Mouse (Mus musculus) Muller cell, postnatal 12 days (primary cell): Measurements from ENCODE around the gene Pafah2.
A peak's percentile ranks its signal among the peaks of the same experiment; 100 is the strongest.

Source experiments
- DNase-seq: peaks from one replicate; pipeline ENCODE4 v3.0.0-alpha.2; 2015; ENCODE audit errors: inconsistent ontology term

The Pafah2 gene

GRCm38 (mm10) chr4:134461252-134461651, 65.1 kb downstream of the Pafah2 start:
- DNase-seq: no peak

- no peak for DNase-seq
Measured at GRCm38 (mm10) chr4:134465789-134466188, 69.7 kb downstream of the Pafah2 start.

DNA sequence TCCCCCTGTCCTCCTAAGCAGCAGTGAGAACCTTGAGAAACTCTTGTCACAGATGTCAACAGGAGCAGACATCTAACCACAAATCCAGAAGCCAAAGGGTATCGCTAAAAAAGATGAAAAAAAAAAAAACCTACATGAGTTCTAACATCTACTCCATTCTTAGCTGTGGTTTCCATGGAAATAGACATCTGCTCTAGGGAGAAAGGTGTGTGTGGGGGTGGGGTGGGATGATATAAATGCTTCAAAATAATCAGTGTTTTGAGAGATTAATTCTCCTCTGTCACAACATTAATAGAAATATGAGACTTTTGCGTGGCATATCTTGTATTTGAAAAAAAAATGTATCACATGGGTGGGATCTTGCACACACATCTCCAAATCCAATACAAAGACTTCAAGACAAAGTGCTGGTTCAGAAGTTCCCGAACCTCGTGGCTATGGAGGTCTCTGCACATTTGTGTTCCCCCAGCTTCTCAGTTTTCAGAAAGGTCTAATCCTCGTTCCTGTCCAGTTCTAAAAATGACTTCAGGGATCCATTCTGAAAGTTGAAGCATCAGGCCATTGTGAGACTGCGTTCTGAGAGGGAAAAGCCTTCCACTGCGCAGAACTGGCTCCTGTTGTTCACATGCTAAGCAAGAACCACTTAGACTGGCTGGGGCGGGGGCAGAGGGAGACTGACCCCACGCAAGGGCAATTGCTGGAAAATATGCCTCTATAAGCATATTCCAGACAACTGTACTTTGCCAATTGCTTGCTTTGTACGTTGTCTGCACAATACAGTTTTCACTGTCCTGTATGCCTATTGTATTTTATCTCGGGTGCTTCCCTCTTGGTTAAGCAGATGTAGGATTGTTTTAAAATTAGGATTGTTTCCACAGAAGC, 70.5 kb downstream of the Pafah2 start:
- no peak for DNase-seq

- DNase-seq: peak; percentile 26
Measured at GRCm38 (mm10) chr4:134467435-134468214, 71.5 kb downstream of the Pafah2 start.

- DNase-seq: peak; percentile 94
Measured at GRCm38 (mm10) chr4:134468215-134468575, 72.1 kb downstream of the Pafah2 start, which contains the start of gene Stmn1. TSS of gene Stmn1 (plus strand) at chr4:134468320.

- peak; percentile 97 for DNase-seq
Measured at GRCm38 (mm10) chr4:134468578-134469266, 72.6 kb downstream of the Pafah2 start.

DNA sequence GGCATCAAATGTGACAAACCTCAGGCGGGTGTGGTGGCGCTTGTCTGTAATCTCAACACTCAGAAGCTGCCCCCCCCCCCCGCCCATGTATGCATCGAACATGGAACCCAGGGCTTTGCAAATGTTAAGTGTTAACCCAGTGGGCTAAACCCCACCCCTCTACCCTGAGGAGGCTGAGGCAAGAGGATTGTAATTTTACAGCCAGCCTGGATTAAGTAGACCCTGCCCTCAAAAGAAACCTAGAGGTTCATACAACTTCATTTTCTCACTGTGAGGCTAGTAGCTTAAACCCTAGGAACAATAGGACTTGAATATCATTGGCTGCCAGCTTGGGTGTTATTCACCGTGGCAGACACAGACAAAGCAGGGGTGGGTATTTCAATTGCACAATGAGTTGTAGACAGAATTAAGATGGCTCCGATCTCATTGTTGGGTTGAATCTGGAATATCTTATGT, 73.2 kb downstream of the Pafah2 start:
- no peak for DNase-seq

- no peak for DNase-seq
Measured at GRCm38 (mm10) chr4:134469985-134470384, 73.9 kb downstream of the Pafah2 start.

GRCm38 (mm10) chr4:134471469-134471868, 75.3 kb downstream of the Pafah2 start:
- DNase-seq: no peak

DNA sequence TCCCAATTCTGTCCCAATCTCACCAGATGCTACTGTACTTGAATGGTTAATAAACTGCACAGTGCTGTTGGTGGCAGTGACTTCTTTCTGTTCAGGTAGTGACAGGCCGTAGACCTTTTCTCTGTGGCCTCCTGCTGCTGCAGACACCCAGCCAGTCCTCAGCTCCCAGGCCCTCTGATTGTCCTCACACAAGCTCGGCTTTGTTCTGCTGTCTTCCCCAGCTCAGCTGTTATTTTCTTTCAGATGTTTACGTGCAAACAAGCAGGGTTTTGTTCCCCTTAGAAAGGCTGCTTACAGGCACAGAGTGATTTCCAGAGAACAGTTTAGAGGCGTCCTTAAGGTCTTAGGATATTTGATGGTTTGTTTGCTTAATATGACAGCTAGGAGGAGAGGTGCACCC, 77.6 kb downstream of the Pafah2 start:
- peak; percentile 50 for DNase-seq

GRCm38 (mm10) chr4:134474240-134474639, 78.1 kb downstream of the Pafah2 start:
- DNase-seq: peak; percentile 68

- peak; percentile 15 for DNase-seq
Measured at GRCm38 (mm10) chr4:134476899-134477298, 80.8 kb downstream of the Pafah2 start.
